Mouse (Mus musculus): ENCODE results near the gene P2ry1.
A peak's percentile ranks its signal among the peaks of the same experiment; 100 is the strongest.

Gene P2ry1

GRCm38 (mm10) chr3:61002587-61003501 is at the start of gene P2ry1:
TSS of gene P2ry1 (plus strand) at chr3:61002795.
- DNase-seq (ENCODE audit: low spot score), result peak; percentile 65

GRCm38 (mm10) chr3:60953199-60953736 is 49.3 kb upstream of the P2ry1 start:
- no peak for DNase-seq (ENCODE audit: low spot score)

GRCm38 (mm10) chr3:60954073-60954472 is 48.5 kb upstream of the P2ry1 start:
- no peak for DNase-seq (ENCODE audit: low spot score)

- peak; percentile 8 for DNase-seq (ENCODE audit: low spot score)
Observed at GRCm38 (mm10) chr3:60958769-60959168, 43.8 kb upstream of the P2ry1 start.

GRCm38 (mm10) chr3:60965137-60965536 is 37.5 kb upstream of the P2ry1 start:
- DNase-seq (ENCODE audit: low spot score), result no peak

- DNase-seq (ENCODE audit: low spot score), result no peak
Observed at GRCm38 (mm10) chr3:60974944-60975343, 27.7 kb upstream of the P2ry1 start.

- DNase-seq (ENCODE audit: low spot score), result no peak
Observed at GRCm38 (mm10) chr3:60982109-60982508, 20.5 kb upstream of the P2ry1 start.

- DNase-seq (ENCODE audit: low spot score), result no peak
Observed at GRCm38 (mm10) chr3:60998064-60998463, 4.5 kb upstream of the P2ry1 start.

GRCm38 (mm10) chr3:60999715-61000114 is 2.9 kb upstream of the P2ry1 start:
- DNase-seq (ENCODE audit: low spot score), result no peak

- DNase-seq (ENCODE audit: low spot score), result no peak
Observed at GRCm38 (mm10) chr3:61000747-61001146, 1.8 kb upstream of the P2ry1 start.

GRCm38 (mm10) chr3:61001852-61002586 is 576 bp upstream of the P2ry1 start:
- DNase-seq (ENCODE audit: low spot score), result no peak

- no peak for DNase-seq (ENCODE audit: low spot score)
Observed at GRCm38 (mm10) chr3:61004611-61005010, 2.0 kb downstream of the P2ry1 start.

GRCm38 (mm10) chr3:61011660-61012059 is 9.1 kb downstream of the P2ry1 start:
- no peak for DNase-seq (ENCODE audit: low spot score)

GRCm38 (mm10) chr3:61012550-61012949 is 10.0 kb downstream of the P2ry1 start:
- DNase-seq (ENCODE audit: low spot score), result no peak

- DNase-seq (ENCODE audit: low spot score), result no peak
Observed at GRCm38 (mm10) chr3:61016733-61017132, 14.1 kb downstream of the P2ry1 start.

GRCm38 (mm10) chr3:61032100-61032499 is 29.5 kb downstream of the P2ry1 start:
- no peak for DNase-seq (ENCODE audit: low spot score)

- DNase-seq (ENCODE audit: low spot score), result no peak
Observed at GRCm38 (mm10) chr3:61035633-61036032, 33.0 kb downstream of the P2ry1 start.

- DNase-seq (ENCODE audit: low spot score), result no peak
Observed at GRCm38 (mm10) chr3:61039916-61040315, 37.3 kb downstream of the P2ry1 start.

- DNase-seq (ENCODE audit: low spot score), result no peak
Observed at GRCm38 (mm10) chr3:61049976-61050672, 47.5 kb downstream of the P2ry1 start.
